Mouse (Mus musculus) Muller cell, postnatal 12 days (primary cell): Measurements from ENCODE around the gene Hint1.
"Not testable (repeated sequence)": the region's sequence is repeated elsewhere in the genome, so short reads cannot be mapped to it uniquely, and the experiment has no call there.

Experiments
- DNase-seq: peaks from one replicate; pipeline ENCODE4 v3.0.0-alpha.2; 2015; ENCODE audit errors: inconsistent ontology term

Gene Hint1

DNA sequence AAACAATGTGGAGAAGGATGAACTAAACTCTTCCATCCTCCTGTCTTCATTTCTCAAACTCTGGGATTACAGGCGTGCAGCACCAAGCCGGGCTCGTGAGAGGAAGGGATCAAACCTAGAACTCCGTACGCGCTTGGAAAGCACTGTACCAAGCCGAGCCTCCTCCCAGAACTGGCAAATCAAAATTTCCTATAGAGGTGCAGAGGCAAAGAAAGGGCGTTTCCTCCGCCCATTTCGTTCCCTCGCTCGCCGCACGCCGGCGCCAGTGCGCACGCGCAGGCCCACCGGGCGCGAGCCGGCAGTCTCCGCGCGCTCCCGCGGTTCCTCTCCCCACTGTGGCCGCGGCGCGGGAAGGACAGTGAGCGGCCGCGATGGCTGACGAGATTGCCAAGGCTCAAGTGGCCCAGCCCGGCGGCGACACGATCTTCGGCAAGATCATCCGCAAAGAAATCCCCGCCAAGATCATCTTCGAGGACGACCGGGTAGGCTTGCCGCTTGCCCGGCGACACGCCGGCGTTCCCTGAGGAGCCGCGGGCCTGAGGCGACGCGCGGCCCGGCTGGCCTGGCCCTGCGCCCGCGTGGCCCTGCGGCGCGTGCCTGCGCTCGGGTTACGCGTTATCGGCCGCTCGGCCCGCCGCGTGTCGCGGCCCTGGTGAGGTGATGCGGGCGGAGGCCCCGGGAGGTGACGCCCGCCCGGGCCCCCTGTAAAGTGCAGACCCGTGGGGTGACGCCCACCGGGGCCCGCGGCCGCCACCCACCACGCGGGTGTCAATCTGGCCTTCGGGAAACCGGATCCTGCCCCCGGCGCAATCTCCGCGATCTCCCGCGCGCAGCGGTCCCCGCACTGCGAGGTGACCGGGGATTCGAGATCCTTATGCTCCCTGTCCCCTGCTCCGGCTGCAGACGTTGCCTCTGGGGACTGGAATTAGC is at the start of gene Hint1:
TSS of gene Hint1 (plus strand) at position 265 of the 930 bp plus-strand sequence.
- DNase-seq: peak; percentile 95

DNA sequence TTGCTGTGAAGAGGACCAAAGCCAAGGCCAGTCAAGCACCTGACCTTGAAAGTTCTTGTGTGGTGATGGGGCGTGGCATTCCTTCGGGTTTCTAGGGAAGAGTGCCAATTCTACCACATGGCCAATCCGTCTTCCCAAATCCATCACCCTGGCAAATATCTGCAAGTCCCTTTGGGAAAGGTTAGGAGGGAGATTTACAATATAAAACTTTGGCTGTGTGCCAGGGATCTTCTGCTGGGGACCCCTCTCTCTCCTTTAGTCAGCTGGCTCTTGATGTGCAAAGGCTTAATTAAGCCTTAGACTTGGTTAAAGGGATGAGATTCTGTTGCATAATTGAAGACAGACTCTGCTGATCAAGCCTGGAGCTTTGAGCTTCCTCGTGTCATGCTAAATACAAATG is 48.7 kb upstream of the Hint1 start:
- DNase-seq: no peak

DNA sequence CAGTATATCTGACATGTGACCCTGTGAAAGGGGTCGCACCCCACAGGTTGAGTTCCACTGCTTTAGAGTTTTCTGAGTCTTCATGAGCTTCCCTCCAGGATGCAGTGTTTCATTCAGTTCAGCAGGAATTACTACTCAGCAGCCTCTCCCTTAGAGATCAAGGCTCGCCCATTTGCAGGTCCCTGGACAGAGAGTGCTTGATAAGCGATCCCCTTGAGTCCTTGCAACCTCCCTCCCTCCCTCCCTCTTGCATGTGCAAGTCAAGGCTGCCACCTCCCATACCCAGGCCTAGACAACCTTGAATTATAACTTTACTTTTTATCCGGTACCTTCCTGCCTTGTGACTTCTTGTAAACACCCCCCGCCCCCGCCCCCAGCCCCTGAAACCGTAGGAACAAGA is 46.7 kb upstream of the Hint1 start:
- DNase-seq: no peak

DNA sequence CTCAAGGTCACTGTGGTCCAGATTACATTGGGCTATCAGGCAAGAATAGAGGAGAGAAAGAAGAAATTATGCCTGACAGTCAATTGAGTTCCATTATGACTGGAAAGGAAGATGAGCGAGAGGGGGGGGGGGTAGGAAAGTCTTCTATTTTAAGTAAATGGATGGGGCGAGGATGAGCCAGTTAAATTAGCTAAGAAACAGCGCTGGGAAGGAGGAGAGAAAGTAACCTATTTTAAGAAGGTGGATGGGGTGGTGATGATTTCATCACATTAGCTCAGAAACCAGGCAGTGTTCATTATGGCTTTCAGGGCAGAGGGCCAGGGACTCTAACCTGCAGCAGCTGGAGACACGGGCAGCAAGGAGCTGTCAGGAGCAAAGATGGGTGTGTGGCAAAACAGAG is 42.7 kb upstream of the Hint1 start:
- DNase-seq: no peak

DNA sequence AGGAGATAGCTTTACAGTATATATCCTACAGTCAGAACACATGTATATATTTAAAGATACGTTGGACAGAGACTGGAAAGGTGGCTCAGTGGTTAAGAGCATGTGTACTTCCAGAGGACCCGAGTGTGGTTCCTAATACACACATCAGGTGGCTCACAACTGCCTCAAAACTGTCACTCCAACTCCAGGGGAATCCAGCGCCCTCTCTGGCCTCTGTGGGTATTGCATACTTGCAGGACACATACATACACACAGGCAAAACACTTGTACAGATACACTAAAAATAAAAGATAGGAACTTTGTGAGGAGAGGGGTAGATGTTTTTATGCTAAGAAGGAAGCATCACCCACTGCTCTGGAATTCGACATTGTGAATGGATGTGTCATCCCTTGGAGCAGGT is 40.4 kb upstream of the Hint1 start:
- DNase-seq: no peak

DNA sequence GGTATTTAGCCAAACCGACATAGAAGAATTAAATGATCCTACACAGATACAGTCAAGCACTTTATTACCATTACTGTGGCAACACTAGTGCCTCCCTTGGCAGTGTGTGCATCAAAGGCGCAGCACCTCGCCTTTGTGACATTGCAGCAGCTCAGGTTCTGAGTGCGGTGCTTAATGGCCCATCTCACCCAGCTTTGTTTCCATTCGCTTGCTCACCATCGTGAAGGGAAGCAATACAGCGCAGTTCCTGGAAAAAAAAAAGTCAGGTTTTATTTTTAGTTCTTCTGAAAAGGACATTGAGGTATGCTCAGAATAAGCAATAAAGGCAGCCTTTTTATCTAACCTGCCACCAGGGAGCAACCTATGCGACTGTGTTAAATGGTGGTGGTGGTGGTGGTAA is 39.4 kb upstream of the Hint1 start:
- DNase-seq: no peak

DNA sequence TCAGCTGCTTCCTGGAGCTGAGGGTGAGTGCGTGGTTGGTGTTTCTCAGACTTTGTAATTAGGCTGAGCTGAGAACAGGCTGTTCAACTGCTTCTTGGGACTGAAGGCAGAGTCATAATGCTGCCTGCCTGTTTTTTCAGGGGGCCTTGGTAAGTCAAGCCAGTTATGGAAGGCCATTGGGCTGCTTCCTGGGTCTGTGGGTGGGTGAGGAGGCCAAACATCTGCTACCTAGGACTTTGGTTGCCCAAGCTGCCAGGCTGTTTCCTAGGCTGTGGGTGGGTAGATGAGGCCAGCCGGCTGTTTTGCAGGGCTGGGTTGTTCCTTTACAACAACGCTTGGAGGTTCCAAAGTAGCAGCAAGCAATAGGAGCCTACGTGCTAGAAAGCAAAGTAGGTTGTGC is 32.4 kb upstream of the Hint1 start:
- DNase-seq: no peak

DNA sequence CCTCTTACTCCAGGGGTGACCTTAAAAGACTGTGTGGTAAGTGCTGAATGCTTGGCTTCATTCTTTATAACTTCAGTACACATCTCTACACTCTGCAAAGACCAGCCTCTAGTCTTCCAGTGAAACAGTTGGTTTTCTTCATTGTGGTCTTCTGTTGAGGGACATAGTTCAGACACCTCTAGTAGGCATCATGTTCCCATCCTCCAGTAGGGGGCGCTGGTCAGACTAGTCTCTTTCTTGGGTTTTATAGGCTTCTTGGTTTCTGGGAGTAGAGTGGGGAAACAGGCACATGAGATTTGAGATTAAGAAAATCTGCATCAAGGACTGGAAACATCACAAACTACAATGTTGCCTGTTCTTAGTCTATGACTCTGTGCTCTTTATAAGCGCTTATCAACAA is 31.6 kb upstream of the Hint1 start:
- DNase-seq: no peak

DNA sequence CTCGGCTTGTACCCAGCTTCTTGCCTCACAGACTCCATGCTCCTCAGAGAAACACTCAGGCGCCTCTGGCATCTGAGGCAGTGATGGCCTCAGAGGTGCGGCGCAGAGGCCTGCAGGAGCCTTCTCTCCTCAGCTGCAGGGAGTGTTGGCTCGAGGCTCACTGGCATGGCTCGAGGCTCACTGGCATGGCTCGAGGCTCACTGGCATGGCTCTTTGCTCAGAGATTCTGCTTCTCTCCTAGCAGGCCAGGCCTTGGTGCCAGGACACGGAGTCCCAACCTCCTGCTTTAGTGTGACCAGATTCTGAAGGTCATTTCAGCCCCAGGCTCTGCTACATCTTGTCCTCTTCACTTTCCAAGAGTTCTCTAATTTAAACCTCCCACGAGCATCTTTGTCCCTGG is 30.1 kb upstream of the Hint1 start:
- no peak for DNase-seq

DNA sequence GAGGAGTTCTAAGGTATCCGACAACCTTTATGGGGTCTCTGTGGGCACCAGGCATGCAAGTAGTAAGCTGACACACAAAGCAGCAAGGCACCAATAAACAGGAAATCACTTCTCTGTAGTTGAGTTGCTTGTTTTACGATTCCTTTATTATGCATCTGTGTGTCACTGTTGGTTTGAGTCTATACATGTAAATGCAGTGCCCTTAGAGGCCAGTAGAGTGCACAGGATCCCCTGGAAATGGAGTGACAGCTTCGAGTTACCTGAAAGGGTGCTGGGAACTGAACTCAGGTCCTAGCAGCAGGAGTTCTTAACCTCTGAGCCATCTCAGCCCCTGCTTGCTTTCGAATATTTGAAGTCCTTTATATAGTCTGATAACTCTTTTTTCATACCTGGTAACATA is 26.5 kb upstream of the Hint1 start:
- no peak for DNase-seq

DNA sequence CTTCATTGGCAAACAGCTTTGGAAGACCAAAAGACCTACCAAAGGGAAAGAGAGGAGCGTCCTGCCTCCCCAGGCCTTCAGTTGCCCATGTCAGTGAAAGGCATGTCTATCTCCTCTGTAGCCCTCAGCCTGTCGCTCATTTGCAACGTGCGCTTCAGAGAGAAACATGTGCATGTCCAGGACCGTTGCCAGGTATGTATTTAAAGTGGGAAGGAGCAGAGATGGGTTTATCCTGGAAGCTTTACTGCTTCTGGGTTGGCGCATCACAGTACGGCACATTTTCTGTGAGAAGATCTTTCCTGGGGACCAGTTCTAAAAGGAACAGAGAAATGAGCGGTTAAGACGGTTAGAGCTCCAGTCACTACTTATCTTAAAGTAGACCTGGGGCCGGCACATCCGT is 25.3 kb upstream of the Hint1 start:
- no peak for DNase-seq

DNA sequence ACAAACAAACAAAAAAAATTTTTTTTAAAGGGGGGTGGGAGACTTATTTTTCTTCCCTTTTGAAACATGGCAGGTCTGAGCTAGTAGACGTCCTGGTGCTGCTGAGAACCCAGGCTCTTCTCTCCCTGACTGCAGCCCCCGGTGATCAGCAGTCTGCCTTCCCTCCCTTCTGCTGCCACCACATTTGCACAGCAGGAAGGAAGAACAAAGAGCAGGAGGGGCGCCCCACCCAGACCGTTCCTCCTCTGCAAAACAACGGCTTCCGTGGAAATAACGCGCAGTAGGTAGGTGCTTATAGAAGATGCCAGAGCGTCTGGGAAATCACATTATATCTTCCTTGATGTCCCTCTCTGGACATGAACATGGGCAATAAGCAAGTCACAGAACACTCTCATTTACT is 21.8 kb upstream of the Hint1 start:
- no peak for DNase-seq

DNA sequence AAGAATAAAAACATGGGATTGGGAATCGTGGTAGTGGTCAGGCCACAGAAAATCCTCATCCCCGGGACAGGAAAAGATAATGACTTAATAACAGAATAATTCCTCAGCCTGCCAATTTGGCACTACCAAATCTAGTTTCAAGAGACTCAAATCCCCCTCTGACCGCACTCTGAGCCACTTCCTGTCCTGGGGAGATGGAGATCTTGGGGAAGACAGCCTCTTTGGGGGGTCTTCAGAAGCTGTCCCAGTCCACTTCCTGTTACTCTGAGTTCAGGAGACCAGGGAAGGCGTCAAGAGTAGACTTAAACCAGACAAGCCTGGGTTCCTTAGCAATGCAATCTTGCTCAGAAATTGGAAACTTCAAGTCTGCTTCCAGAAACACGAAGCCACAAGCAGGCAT is 21.2 kb upstream of the Hint1 start:
- DNase-seq: no peak

DNA sequence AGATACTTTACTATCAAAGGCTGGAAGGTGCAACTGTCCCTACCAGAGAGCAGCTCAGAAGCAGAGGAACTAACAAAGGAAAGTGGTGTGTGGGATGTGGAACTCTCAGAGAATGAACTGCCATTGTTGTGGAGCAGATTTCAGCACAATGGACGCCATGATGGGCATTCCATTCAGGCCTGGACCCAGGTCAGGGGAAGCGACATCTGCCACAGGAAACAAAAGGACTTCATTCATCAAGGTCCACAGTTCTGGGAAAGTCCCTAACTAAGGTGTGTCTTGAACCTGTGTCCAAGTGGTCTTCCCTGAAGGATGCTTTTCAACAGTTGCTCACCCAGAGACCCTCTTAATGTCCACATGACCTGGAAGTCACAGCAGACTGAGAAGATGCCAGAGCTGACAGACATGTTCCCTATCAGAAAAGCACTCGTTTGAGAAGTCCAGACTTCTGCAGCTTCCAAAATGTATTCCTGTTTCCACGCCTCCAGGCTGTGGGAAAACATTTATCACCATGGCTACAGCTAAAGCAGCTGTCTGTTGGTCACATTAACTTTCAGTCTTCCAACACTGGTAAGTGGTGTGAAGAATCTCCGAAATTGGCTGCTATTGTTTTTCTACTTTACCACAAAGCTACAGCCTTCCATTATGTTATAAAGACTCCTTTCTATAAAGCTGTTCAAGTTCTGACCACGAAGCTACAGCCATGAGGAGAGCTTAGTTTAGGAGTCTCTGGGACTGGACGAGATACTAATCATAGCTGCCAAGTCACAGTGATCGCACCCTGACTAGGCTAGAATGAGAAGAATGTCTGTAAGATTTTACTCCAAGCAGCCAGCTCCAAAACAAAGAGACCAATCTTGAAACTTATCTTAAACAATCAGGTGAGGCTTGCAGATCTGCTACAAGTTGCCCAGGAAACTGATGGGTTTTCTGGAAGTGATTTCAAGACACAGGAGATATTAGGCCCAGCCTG is 20.4 kb upstream of the Hint1 start:
- peak; percentile 74 for DNase-seq

DNA sequence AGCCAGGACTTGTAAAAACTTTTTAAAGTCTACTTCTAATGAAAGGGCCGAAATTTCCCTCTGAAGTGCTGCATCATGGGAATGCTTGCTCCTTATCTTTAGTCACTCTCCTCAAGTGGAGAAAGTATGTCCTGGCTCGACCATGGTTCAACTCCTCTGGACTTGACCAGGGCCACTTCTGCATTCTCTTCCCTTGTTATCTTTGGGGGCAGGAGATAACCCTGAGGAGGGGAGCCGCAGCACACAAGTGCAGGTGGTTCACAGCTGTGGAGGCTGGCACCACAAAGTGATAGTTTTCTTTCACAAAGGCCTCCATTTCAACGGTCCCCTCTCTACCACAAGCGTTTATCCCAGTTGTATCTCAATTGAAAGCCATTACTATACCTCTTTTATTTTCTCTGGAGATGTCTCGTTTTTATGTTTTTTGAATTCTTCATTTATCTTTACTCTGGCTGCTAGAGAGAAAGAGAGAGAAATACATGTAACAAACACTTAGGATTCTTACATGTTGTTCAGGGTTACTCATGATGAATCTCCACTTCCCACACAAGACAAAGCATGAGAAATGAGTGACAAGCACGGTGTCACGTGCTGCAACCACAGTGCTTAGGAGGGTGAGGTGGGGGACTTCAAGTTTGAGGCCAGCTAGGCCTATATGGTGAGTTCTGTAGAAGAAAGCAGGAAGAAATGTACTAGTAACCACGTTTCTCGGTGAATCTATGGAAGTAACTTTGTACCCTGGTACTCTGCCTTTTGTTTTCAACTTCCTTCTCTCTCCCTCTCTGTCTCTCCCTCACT is 16.0 kb upstream of the Hint1 start:
- no peak for DNase-seq

DNA sequence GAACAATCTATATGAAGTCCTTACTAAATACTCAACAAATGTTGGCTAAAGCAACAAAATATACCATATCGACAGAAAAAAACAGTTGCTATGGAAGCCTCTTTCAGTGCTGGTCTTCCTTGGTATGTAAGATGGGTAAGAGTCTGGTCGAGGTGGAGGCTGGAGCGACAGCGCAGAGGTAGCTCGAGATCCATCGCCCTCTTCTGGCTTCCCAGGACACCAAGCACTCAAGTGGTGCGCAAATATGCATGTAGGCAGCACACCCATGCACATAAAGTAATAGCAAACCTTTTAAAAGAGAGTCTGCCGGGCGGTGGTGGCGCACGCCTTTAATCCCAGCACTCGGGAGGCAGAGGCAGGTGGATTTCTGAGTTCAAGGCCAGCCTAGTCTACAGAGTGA is 14.5 kb upstream of the Hint1 start:
- DNase-seq: no peak

DNA sequence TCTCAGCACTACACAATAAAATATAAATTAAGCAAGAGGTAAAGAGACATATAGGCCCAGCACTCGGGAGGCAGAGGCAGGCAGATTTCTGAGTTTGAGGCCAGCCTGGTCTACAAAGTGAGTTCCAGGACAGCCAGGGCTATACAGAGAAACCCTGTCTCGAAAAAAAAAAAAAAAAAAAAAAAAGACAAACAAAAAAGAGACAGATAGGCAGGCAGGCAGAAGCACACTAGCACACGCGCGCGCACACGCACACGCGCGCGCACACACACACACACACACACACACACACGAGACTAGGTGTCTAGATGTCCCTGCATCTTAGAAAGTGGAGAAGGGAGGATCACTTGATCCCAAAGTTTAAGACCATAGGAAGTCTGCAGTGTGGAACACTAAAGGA is 7.3 kb upstream of the Hint1 start:
- not testable (repeated sequence) for DNase-seq

DNA sequence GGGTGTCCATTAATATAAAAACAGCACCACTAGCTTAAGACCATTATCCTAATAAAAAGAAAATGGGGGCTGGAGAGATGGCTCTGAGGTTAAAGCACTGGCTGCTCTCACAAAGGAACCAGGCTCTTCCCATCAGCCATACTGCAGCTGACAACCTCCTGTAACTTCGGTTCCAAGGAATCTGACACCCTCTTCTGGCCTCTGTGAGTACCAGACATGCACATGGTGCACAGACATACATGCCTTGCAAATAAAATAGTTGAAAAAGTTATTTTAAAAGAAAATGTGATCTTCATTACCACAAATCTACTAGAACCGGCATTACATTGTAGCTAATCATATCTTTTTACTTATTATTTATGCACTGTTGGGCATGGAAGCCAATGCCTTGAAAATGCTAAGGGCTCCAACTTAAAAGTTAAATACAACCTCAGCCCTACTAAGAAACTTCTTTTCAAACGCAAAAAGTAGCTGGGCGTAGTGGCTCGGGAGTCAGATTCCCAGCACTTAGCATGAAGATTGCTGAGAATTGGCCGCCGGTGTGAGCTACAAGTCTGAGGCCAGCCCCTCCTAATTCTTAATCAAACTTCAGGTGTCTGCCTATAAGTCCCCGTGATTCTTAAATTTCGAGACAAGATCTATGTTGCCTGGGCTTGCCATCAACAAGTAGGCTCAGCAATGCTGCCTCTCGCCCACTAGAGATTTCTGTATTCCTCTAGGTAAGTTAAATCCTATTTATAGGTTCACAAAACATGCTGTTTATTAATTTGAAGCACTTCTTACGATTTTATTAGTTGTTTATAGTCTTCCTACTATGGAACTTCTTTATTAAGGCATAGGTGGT is 6.6 kb upstream of the Hint1 start:
- DNase-seq: no peak

DNA sequence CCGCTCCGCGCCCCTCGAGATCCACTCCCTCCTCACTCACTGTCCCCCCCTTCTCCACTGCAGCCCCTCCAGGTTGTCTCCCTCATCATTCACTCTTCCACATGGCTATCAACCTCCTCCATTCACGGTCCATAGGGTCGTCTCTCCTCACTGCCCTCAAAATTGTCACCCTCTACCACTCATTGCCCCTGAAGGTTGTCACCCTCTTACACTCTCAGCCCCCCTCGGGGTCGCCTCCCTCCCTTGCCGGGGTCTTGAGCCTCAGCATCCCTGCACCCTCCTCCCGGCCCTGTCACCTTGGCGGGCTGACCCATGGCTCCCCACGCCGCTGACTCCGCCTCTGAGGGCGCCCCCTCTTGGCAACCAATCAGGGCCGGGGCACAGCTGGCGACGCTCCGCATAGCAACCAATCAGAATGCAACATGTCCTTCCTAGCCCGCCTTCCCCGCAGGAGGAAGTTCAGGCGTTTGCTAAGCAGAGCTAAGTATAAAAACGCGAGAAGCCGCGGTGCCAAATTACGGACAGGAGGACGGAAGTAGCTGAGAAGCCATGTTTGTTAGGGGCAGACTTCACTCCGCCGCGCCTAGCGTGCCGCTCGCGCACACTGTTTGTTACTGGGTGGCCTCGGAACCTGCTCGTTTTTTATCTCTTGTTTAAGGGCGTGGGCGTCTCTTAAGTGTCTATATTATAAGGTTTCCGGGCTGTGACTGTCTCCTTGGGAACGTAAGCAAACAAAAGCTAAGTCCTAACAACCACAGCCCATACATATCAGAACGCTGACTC is 5.7 kb upstream of the Hint1 start, which contains the start of gene Lyrm7:
TSS of gene Lyrm7 (minus strand) at position 661 of the 783 bp plus-strand sequence.
- DNase-seq: peak; percentile 97
